23 mouse cellular contexts compared by ENCODE assay signal in genomic region chr9:88049792-88050191, GRCm38 (mm10).
DNase-seq lines count a peak whose midpoint lies in the region; ATAC-seq lines count a peak whose summit lies in the region.
"Had no signal": no experiment of that assay in that cellular context is flagged by ENCODE, and none has a peak within 500 bp of the region (broad histone marks: within the 10 kb centered on the region; RNA-seq: fewer than 3 reads in every experiment).

No protein-coding gene starts in this region.

- 78% methylated on average over 4 of the region's 4 CpGs for WGBS in forebrain, embryonic 11.5 days
- WGBS in forebrain, embryonic 10.5 days: 83% methylated on average over 4 of the region's 4 CpGs
- WGBS in forebrain, embryonic 13.5 days: 70% methylated on average over 4 of the region's 4 CpGs
- 62% methylated on average over 4 of the region's 4 CpGs for WGBS in forebrain, embryonic 15.5 days
- 88% methylated on average over 4 of the region's 4 CpGs for WGBS in hindbrain, embryonic 14.5 days
- WGBS in hindbrain, embryonic 11.5 days: 81% methylated on average over 4 of the region's 4 CpGs
- 57% methylated on average over 4 of the region's 4 CpGs for WGBS in limb, embryonic 10.5 days

- H3K4me2 ChIP-seq in forebrain, embryonic 11.5 days (ENCODE audit: low read depth, low read length, severe bottlenecking): no peak overlapping the region
- no peak overlapping the region for H3K4me2 ChIP-seq in forebrain, embryonic 13.5 days
- H3K4me2 ChIP-seq in forebrain, embryonic 15.5 days (replicated peaks): no peak overlapping the region
- H3K4me2 ChIP-seq in hindbrain, embryonic 14.5 days (replicated peaks): no peak overlapping the region
- H3K4me2 ChIP-seq in hindbrain, embryonic 11.5 days (replicated peaks; ENCODE audit: low read depth, low read length): no peak overlapping the region

- H3K9me3 ChIP-seq in forebrain, embryonic 11.5 days (ENCODE audit: control insufficient read depth, low read length): no peaks in the 10 kb centered on the region
- no peaks in the 10 kb centered on the region for H3K9me3 ChIP-seq in forebrain, embryonic 10.5 days
- no peaks in the 10 kb centered on the region for H3K9me3 ChIP-seq in forebrain, embryonic 13.5 days (replicated peaks)
- H3K9me3 ChIP-seq in forebrain, embryonic 15.5 days: no peaks in the 10 kb centered on the region
- H3K9me3 ChIP-seq in hindbrain, embryonic 14.5 days (ENCODE audit: control insufficient read depth, low read length): no peaks in the 10 kb centered on the region
- H3K9me3 ChIP-seq in hindbrain, embryonic 11.5 days (ENCODE audit: control insufficient read depth, low read length): no peaks in the 10 kb centered on the region
- no peaks in the 10 kb centered on the region for H3K9me3 ChIP-seq in limb, embryonic 10.5 days (replicated peaks)
- H3K9me3 ChIP-seq: embryonic facial prominence, embryonic 10.5 days; embryonic facial prominence, embryonic 12.5 days had no signal

- no peak overlapping the region for H3K27ac ChIP-seq in forebrain, embryonic 11.5 days (ENCODE audit: low read depth, low read length)
- no peak overlapping the region for H3K27ac ChIP-seq in forebrain, embryonic 10.5 days
- H3K27ac ChIP-seq in forebrain, embryonic 13.5 days: no peak overlapping the region
- no peak overlapping the region for H3K27ac ChIP-seq in forebrain, embryonic 15.5 days (replicated peaks)
- H3K27ac ChIP-seq in hindbrain, embryonic 14.5 days: no peak overlapping the region
- no peak overlapping the region for H3K27ac ChIP-seq in hindbrain, embryonic 11.5 days (ENCODE audit: low read depth, low read length)
- H3K27ac ChIP-seq in limb, embryonic 10.5 days: peak overlapping the region; percentile 83
- H3K27ac ChIP-seq: embryonic facial prominence, embryonic 10.5 days; embryonic facial prominence, embryonic 12.5 days had no signal

- H3K4me3 ChIP-seq in forebrain, embryonic 11.5 days (ENCODE audit: low read depth, low read length): no peak overlapping the region
- H3K4me3 ChIP-seq in forebrain, embryonic 10.5 days: no peak overlapping the region
- no peak overlapping the region for H3K4me3 ChIP-seq in forebrain, embryonic 13.5 days
- H3K4me3 ChIP-seq in forebrain, embryonic 15.5 days: no peak overlapping the region
- no peak overlapping the region for H3K4me3 ChIP-seq in hindbrain, embryonic 14.5 days (replicated peaks; ENCODE audit: low read length)
- no peak overlapping the region for H3K4me3 ChIP-seq in hindbrain, embryonic 11.5 days (ENCODE audit: low read depth, low read length)
- H3K4me3 ChIP-seq in limb, embryonic 10.5 days: peak overlapping the region; percentile 28; the same call in 1 of the 2 replicates
- H3K4me3 ChIP-seq: embryonic facial prominence, embryonic 10.5 days; embryonic facial prominence, embryonic 12.5 days had no signal

- no peaks in the 10 kb centered on the region for H3K27me3 ChIP-seq in forebrain, embryonic 11.5 days (ENCODE audit: control insufficient read depth, insufficient read depth, low read length)
- H3K27me3 ChIP-seq in forebrain, embryonic 10.5 days (ENCODE audit: poor library complexity, severe bottlenecking): peaks cover 28% of the 10 kb centered on the region
- peaks cover 10% of the 10 kb centered on the region; the same call in 1 of the 2 replicates for H3K27me3 ChIP-seq in forebrain, embryonic 13.5 days
- H3K27me3 ChIP-seq in forebrain, embryonic 15.5 days: no peaks in the 10 kb centered on the region
- no peaks in the 10 kb centered on the region for H3K27me3 ChIP-seq in hindbrain, embryonic 14.5 days (ENCODE audit: control insufficient read depth, insufficient read depth, low read length)
- H3K27me3 ChIP-seq in hindbrain, embryonic 11.5 days (ENCODE audit: control insufficient read depth, insufficient read depth, low read length): no peaks in the 10 kb centered on the region
- peaks cover 7% of the 10 kb centered on the region; the same call in 1 of the 2 replicates for H3K27me3 ChIP-seq in limb, embryonic 10.5 days (ENCODE audit: low read depth, poor library complexity, severe bottlenecking)
- H3K27me3 ChIP-seq: CH12.LX; embryonic facial prominence, embryonic 12.5 days; Patski had no signal

- no peaks in the 10 kb centered on the region for H3K36me3 ChIP-seq in forebrain, embryonic 11.5 days (ENCODE audit: control insufficient read depth, insufficient read depth, low read length)
- H3K36me3 ChIP-seq in forebrain, embryonic 10.5 days (replicated peaks): no peaks in the 10 kb centered on the region
- H3K36me3 ChIP-seq in forebrain, embryonic 13.5 days (ENCODE audit: poor library complexity, severe bottlenecking): no peaks in the 10 kb centered on the region
- H3K36me3 ChIP-seq in forebrain, embryonic 15.5 days: no peaks in the 10 kb centered on the region
- no peaks in the 10 kb centered on the region for H3K36me3 ChIP-seq in hindbrain, embryonic 14.5 days (replicated peaks; ENCODE audit: control insufficient read depth, insufficient read depth)
- no peaks in the 10 kb centered on the region for H3K36me3 ChIP-seq in hindbrain, embryonic 11.5 days (ENCODE audit: control insufficient read depth, insufficient read depth, low read length)
- H3K36me3 ChIP-seq in limb, embryonic 10.5 days: no peaks in the 10 kb centered on the region
- H3K36me3 ChIP-seq: embryonic facial prominence, embryonic 10.5 days; embryonic facial prominence, embryonic 12.5 days; G1E had no signal

- peak; percentile 60; the same call in 1 of the 2 replicates for ATAC-seq in forebrain, embryonic 11.5 days (replicated peaks; ENCODE audit: low FRiP score)
- ATAC-seq in forebrain, embryonic 13.5 days: peak; percentile 27; the same call in 1 of the 2 replicates
- ATAC-seq in forebrain, embryonic 15.5 days (replicated peaks): no peak
- ATAC-seq in hindbrain, embryonic 14.5 days (ENCODE audit: low FRiP score): peak; percentile 60; the same call in 1 of the 2 replicates
- no peak for ATAC-seq in hindbrain, embryonic 11.5 days (ENCODE audit: low FRiP score)
- ATAC-seq: activated CD4-positive, CD25-positive, alpha-beta regulatory T cell, adult 4 months; CD4-positive, CD25-positive, alpha-beta regulatory T cell, adult 4 months; Patski had no signal

- H3K9ac ChIP-seq in forebrain, embryonic 11.5 days (ENCODE audit: low read length): no peak overlapping the region
- no peak overlapping the region for H3K9ac ChIP-seq in forebrain, embryonic 13.5 days
- H3K9ac ChIP-seq in forebrain, embryonic 15.5 days (replicated peaks): no peak overlapping the region
- H3K9ac ChIP-seq in hindbrain, embryonic 14.5 days: no peak overlapping the region
- no peak overlapping the region for H3K9ac ChIP-seq in hindbrain, embryonic 11.5 days (ENCODE audit: low read depth, low read length)
- H3K9ac ChIP-seq: embryonic facial prominence, embryonic 12.5 days had no signal

- 0 out of 2 replicates have a peak, but pooled peaks cover 2% of the 10 kb centered on the region for H3K4me1 ChIP-seq in forebrain, embryonic 11.5 days (replicated peaks; ENCODE audit: control insufficient read depth, insufficient read depth, low read length)
- peaks cover 14% of the 10 kb centered on the region for H3K4me1 ChIP-seq in forebrain, embryonic 10.5 days
- peaks cover 12% of the 10 kb centered on the region for H3K4me1 ChIP-seq in forebrain, embryonic 13.5 days
- H3K4me1 ChIP-seq in forebrain, embryonic 15.5 days: peaks cover 9% of the 10 kb centered on the region
- H3K4me1 ChIP-seq in hindbrain, embryonic 14.5 days (replicated peaks; ENCODE audit: control insufficient read depth, insufficient read depth, low read length): no peaks in the 10 kb centered on the region
- no peaks in the 10 kb centered on the region for H3K4me1 ChIP-seq in hindbrain, embryonic 11.5 days (replicated peaks; ENCODE audit: control insufficient read depth, insufficient read depth, low read length)
- peaks cover 60% of the 10 kb centered on the region for H3K4me1 ChIP-seq in limb, embryonic 10.5 days

- no peak for DNase-seq in forebrain, embryonic 11.5 days (ENCODE audit: low spot score)
- no peak for DNase-seq in forebrain, embryonic 10.5 days (ENCODE audit: extremely low spot score, low spot score)
- no peak for DNase-seq in hindbrain, embryonic 14.5 days (ENCODE audit: low spot score)
- DNase-seq in hindbrain, embryonic 11.5 days (ENCODE audit: low spot score): no peak
- no peak for DNase-seq in limb, embryonic 10.5 days (ENCODE audit: low spot score)
- DNase-seq: adrenal gland, adult 8-10 months; adrenal gland, postnatal 14 days; adrenal gland, postnatal 36 days; B cell, adult 2 months; cerebellum, adult 11-12 months; cerebellum, adult 2 months; cerebellum, adult 9-10 months; cerebellum, postnatal 10 days; cerebellum, postnatal 25 days had no signal

Comparison
In these comparisons a context has a peak if more than half of its experiments do, and no peak if none do; other contexts are left out.
1. ATAC-seq: peak in forebrain, embryonic 11.5 days (single experiment), forebrain, embryonic 13.5 days (single experiment) and hindbrain, embryonic 14.5 days (single experiment); none in forebrain, embryonic 15.5 days (single experiment) and hindbrain, embryonic 11.5 days (single experiment).